Mouse (Mus musculus) gastrocnemius, postnatal 25 days (tissue): ENCODE measurements at regions not wholly inside any gene's neighbourhood (a gene's known extent, or its start where the extent isn't known, plus 50 kb on each side); places are given as distances from the start of the nearest gene placed in this dataset.

Experiments used
- DNase-seq: peaks from one replicate; pipeline ENCODE4 v3.0.0; 2022

DNA sequence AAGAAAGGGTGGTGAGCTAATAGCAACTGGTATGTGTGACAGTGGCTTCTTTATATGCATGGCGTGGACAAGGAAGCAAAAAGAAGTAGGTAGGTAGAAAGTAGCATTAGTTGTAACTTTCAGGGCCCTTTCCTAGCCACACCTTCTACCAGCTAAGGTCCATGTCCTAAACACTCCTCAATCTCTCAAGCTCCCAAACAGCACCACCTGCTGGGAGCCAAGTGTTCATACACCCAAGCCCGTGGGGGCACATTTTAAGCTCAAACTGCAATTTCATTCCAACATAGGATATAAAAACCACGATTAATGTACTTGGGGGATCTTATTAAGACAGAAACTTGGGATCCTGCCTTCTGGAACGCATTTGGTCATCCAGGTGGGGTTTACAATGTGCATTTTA is 141.6 kb upstream of the Cox10 start:
- no peak for DNase-seq

DNA sequence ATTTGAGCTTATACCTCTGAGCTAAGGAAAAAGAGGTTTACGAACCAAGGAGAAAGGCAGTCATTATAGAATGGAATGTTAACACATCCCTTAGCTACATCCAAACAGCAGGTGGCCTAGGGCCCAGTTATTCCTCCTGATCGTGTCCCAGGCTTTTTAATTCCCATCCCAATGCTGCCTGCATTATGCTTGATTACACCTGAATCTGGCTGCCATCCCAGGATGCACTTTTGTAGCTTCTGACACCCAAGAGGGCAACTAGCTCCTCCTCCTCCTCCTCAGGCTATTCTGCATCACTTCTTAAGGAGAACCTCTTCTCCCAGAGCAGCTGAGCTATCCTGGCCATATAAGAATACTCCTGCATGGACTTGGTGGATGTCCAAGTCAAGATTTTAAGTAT is 137.9 kb upstream of the Cox10 start:
- DNase-seq = no peak

DNA sequence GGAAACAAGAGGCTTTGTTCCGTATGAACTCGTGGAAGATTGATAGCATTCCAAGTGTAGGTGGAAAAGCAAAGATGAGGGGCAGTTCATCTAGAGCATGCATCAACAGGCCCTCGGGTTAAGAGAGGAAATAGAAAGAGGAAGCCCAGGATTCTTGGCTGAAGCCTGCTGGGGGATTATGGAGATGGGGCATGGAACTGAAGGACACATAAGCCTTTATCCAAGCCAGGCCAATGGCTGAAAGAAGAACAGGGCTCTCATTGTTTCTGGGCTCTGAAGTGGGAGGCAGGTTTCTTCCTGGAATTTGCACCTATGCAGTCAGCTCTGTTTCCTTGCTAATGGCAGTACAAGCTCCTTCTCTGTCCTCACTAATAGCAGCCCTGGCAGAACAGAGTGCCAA is 131.6 kb upstream of the Cox10 start:
- no peak for DNase-seq

DNA sequence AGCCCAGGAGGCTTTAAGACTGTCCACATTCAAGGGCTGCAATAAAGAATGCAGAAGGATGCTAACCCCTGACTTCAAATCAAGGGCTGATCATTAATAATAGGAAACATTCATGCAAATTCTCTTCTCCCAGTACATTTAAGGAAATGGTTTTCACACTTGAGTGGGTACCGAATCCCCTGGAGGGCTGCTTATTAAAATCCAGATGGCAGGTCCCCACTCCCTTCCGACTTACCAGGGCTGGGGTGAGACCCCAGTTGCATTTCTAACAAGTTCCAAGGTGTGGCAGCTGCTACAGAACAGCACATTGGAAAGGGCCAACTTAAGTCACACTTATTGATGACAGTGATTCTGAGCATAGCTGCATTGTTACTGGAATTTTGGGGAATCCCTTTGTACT is 129.0 kb upstream of the Cox10 start:
- DNase-seq = no peak

DNA sequence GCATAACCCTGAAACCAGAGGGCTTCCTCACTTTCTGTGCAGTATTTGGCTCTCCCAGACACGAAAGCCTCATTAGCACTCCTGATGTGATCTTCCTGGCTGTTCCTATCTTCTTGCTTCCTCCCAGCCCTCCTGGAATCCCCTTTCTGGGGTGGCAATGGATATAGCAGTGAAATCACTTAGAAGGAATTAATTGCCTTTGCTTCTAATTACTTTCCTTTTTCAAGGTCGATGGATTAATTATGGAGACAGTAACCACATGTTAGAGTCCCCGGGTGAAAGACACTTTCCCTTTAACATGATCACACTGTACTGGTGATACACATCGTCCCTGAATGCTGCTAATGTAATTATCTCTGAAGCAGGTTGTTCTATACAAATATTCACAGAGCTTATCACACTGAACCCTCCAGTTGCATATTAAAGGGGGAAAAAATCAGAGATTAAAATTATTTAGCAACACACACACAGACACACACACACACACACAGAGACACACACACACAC is 128.1 kb upstream of the Cox10 start:
- DNase-seq = no peak

DNA sequence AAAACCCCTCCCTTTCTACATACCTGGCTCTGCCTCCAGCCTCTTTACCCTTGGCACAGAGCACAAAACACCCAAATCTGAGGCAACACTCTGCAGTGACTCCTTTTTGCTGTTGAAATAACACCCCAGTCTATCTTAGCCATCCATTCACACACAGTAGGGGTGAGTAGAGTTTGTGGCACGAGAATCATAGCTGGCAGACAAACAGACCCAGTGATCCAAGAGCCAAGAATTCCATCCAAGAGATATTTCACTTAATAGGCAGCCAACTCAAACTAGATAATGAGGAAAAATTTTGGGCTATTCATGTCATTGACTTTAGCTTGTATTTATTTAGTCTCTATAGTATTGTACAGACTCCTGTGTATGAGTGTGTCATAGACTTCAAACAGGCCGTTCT is 126.9 kb upstream of the Cox10 start:
- DNase-seq = no peak

DNA sequence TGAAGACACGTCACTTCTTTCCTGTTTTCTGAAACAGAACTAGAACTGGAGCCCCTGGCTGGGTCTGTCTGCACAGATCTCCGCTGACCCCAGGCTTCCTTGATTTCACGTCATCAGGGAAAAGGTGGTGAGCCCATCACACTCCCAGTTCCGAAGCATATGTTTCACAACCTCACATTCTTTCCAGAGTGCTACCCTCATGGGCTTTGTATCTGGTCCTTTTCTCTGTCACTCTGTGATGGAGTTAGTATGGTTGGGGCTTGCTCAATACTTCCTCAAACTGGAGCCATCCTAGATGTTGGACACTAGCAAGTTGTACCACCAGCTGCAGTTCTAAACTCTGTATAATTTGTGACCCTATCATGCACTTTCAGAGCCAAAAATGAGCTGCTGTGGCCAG is 125.8 kb upstream of the Cox10 start:
- no peak for DNase-seq

DNA sequence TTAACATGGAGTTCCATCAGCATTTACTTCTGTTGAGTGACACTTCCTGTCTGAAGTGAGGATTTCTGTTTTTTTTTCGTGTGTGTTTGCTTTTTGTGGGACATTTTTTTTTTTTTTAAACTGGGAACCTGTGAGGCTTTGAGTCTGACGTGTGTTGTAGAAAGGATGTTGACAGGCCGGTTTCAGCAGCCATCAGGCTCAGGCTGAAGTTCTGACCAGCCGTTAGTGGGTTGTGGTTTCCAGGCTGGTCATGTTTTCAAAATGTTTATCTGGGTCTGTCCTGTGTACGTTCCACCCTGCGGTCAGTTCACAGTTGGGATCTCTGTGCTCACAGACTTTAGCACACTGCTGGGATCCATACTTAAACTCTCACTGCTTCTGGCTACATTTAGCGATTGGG is 125.0 kb upstream of the Cox10 start:
- DNase-seq = no peak

DNA sequence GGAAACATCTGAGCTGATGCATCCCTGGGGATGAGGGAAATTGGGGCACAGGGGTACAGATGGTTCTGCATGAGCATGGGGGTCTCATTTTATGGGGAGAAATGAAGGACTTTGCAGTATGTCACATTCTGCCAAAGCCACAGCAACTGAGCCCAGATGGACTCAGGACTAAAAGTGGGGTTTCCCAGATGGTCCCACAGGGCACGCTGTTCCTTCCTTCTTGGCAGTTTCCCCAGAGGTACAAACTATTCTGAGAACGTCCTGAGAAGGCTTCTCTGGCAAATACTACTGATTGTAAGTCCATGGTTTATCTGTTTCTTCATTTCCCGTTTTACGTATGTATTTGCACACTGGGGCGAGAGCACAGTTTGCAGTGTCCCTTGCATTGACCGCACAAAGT is 121.6 kb upstream of the Cox10 start:
- DNase-seq = no peak

DNA sequence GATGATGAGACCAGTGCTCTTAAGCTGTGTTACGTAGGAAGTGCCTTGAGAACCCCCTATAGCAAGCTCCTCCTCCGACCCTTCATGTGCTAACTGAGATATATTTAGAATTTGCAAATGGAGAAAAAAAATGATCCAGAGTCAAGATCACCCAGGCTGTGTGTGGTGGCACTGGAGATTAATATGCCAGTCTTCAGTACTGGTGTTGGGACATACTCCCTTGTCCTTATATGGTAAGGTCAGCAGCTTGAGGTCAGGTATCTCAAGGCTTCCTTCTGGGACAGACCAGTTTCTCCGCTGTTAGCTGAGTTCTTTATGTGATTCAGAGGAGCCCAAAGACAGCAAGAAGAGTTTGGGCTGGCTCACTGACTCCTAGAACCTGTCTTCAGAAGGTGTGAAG is 116.0 kb upstream of the Cox10 start:
- no peak for DNase-seq

DNA sequence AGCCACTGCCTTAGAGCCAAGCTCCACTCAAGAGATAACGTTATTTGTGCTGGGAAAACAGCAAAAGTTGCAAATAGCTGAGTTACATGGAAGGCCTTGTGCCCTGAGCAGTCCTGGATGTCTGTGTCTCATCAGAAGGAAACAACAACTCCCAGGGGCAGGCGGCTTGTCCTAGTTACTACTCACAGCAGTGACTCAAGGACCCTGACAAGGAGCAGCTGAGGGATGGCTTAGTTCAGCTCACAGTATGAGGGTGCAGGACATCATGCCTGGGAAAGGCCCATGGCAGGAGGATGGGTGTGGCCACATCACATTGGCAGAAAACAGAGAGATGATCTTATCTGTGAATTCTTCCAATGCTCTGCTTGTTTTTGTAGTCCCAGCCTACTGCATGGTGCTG is 109.4 kb upstream of the Cox10 start:
- no peak for DNase-seq

DNA sequence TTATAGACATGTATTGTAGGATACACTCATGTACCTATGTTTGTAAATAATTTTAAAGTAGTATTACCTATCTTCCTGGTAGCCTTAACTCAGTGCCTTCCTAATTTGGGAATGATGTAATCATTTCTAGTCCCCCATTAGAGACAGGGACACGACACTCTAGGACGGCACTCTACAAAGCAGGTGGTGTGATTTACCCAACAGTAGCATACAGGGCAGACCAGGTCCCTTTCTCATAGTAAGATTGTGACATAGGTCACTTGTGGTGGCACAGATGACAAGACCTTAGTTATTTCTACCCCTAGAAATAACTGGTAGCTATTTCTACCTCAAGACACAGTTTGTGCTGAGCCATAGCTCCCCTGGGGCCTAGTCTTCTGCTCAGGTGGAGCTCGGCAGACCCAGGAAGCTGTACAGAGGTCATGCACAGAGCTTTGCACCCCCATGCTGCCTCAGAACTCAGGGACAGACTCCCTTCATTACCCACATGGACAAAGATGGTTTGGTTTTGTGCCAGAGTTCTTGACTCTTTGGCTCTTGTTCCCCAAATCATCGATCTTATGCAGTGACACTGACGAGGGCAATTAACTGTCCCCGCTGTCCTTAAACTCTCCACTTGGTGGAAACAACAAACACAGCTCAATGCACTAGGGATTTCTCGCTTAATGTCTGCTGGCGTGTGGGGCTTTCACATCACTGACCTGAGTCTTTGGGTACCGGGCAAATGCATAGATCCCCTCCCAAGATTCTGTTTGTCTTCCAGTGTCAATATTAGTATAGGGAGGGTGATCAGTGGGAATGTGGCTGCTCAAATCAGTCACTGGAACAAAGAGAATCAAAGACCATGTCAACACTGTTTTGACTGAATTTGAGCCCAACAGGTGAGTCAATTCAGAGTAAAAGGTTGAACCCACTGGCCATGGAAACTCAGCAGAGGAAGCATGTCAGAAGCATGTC is 108.5 kb upstream of the Cox10 start:
- no peak for DNase-seq

DNA sequence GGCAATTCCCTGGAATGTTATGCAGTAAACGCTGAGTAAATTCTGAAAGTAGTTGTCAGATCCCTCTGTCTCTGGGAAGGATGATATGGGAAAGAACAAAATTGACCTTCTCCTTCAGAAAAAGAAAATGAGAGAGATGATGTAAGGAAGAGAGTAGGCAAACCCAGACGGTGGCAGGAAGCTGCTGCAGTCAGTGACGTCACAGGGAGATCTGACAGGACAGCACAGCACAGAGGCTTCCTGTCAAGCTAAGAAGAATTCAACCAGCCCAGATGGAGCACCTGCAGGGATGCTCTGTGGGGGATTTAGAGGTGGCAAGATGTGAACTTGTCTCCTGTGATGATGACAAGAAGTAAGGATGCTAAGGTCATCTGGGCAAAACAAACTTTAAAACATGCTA is 107.7 kb upstream of the Cox10 start:
- DNase-seq = no peak

DNA sequence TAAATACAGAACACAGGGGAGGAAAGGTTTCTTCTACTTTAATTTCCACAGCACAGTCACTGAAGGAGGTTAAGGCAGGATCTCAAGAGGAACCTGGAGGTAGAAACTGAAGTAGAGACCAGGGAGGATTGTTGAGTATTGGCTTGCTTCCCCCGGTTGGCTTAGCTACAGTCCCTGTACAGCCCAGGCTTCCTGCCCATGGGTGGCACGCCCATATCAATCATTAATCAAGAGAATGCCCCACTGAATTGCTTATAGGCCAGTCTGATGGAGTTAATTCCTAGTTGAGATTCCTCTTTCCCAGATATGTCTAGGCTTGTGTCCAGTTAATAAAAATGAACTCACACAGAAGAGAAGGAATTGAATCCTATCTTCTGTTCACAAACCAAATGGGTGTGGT is 107.3 kb upstream of the Cox10 start:
- DNase-seq = no peak

DNA sequence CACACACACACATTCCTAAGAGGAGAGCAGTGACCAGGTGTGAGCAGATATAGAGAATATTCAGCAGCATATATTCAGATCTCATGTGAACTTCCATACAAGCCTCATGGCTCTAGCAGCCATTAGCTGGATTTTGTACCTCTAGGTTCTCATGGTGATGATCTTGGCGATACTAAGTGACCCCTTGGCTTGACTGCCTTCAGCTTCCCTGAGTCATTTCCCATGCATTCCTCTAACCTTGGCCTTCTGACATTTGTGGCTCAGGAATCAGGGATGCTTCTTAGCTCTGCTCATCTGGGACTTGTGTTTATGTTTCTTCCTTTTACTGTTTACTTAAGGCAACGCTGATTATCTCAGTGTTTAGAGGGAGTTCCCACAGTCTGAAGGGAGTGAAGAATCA is 100.8 kb upstream of the Cox10 start:
- DNase-seq = no peak

DNA sequence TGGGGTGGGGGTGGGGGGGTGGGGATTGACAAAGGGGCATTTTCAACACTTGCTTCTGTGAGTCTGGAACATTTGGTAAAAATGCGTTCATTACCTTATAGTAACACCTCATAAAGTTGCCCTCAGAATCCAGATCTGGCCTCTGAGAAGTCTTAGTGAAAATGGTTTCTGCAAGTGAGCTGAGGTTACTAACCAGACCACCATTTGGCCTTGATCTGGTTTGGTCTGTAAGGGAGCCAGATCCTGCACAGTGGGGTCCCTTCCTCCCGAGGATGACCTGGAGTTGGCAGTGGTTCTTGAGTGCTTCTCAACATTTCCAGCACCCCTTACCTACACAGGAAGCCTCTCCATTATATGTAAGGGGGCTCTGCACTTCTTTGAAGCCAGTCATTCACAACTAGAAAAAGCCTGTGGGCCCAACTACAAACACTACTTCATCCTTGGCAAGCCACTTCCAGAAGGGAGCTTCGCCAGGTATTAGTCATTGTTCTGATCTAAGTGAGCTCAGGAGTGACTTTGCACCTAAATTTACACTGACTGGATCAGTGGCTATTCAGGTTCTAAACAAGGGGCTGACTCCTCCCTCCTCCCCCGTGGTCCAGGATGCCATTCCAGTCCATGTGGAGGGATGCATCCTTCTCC is 94.3 kb upstream of the Cox10 start:
- DNase-seq = no peak

DNA sequence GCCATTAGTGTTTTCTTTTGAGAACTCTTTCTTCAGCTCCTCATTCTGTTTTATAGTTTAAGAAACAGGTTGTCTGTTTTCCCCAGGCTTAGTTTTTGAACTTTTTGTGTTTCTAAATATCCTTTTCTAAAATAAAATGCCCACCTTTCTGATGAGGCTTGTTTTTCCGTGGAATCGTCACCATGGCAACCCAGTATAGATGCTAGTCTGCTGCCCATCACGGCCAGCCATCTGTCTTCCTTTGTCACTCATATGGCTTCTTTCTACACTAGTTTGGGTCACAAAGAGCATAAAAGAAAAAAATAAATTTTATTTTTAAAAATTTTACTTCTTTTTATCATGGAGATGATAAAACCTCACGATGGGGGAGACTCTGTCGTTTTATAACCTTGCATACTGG is 93.7 kb upstream of the Cox10 start:
- DNase-seq = no peak

DNA sequence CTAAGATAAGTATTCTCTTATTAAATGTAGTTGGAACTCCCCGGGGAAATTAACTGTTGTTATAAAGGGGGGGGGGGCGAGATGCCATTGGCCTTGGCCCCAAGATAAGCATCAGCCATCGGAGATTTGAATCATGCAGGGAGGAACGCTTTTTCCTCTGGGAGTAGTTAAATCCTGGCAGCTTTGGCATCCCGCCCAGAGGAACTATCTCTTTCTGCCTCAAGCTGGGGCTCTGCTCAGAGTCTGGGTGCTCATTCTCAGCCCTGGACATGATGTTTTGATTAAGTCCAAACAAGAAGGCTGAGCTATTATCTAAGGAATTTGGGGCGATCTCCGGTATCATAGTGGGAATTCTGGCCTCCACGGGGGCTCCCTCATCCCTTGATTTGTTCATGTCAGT is 89.4 kb upstream of the Cox10 start:
- no peak for DNase-seq

DNA sequence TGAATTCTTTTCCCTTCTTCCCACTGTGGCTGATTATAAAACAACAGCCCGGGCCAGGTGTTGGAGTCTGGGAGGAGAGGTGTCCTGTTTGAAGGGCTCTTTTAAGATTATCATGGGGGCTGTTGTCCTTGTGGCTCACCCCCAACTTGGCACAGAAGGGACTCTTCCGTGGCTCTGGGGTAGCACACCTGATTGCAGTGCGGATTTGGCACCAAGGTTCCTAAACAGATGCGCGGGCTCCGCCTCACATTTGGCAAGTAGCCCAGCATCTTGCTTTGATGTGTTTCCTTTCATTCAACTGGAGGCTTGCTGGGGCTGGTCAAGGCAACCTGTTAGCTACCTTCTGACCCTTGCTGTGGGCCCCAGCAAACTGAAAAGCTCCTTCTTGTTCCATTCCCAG is 85.5 kb upstream of the Cox10 start:
- DNase-seq = no peak

DNA sequence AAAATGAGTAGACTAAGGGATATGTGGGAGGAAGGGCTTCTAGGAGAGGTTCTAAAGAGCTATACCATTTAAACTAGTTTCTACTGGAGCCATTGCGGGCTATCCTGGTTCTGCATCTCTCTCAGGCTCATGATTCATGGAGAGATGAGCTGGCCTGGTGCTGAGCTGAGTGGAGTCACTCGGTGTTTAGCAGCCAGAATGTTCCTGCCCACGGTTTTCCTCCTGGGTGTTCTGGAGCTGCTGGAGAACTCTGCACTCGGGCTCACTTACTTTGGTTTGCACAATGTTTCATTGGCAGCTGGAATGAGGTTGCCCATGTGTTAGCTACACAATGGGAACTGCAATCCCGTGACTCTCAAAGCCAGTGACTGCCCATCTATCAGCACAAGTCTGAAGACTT is 79.0 kb upstream of the Cox10 start:
- DNase-seq = no peak

DNA sequence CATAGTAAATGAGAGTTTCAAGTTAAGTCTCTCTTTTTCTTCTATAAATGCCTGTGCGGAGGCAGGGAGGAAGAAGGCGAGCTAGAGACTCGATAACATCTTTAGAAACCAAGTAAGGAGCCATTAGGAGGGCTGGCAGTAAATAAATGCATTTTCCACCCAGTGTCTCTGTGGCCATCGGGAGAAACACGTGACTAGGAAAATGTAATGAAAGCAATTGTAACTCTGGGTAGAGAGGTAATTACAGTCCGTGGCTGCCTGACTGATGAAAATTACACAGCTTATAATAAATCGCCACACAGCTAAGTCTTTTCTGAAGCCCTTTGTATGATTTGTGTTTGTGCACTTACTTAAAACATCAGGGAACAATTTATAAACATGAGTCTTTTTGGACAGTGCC is 77.4 kb upstream of the Cox10 start:
- no peak for DNase-seq

DNA sequence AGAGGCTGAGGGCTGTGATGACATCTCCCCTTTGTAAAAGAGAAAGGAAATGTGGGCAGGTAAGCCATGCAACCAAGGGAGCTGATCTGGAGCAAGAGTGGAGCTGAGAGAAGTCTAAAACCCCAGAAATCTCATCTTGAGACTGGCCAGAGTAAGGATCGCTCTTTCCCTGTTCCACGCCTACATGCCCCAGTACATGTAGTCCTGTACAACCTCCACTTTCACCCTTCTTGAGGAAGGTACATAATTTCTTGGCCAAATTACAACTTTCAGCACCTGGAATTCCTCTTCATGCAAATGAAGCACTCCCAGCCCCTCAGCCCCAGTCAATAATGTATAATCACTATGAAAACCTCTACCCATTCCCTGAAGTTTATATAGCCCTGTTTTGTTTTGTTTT is 60.2 kb upstream of the Cox10 start:
- no peak for DNase-seq

DNA sequence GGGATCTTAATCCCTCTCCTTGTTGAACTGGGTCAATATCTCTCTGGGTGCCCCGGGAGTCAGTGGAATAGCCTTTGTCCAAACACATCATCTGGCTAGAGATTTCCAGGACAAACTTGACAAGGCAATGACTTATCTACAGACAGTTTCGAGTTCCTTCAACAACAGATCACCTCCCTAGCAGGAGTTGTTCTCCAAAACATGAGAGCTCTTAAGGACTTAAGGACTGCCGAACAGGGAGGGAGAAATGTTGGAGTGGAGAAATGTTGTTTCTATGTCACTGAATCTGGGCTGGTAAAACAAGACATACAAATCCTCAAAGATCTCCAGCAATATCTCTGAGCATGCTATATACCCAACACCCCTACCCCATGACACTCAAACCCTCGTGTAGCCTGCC is 59.7 kb upstream of the Cox10 start:
- no peak for DNase-seq

DNA sequence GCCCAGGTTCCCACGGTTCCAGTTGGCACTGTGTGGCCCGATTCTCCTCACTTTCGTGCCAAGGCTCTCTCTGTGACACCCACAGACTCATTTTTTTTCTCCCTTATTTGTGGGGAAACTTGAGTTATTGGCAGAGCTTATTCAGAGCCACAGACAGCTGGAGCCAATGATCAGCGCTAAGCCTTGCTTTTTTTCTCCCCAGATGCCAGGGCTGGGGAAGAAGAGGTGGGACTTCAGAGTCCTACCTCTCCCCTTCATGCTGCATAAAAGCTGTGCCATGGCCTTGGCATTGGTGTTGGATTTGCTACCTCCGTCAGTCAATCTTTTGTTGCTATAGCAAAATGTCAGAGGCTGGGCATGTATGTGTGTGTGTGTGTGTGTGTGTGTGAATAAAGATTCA is 56.5 kb upstream of the Cox10 start:
- DNase-seq = no peak
